Mouse (Mus musculus) embryo, embryonic 10.5 days (tissue): Measurements from ENCODE around the gene Gp9.

Experiments
- DNase-seq: peaks from one replicate; pipeline ENCODE4 v3.0.0-alpha.2; 2015; ENCODE audit warnings: low spot score

Gp9 gene

DNA sequence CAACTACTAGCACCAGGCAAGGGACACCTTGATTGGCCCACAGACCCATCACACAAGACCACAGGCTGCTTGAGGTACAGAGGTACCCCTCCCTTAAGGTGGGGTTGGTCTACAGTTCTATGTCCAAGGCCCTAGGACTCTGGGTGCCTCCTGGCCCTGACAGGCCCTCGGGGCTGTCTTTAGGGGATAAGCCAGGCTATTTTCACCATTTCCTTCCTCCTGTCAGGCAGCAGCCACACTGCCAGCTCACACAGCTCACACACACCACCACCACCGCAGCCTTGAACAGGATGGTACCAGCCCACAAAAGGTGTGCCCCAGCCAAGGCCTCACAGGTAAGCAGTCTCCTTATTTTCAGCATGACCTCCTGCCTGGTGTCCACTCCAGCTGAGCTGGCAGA lies at the start of gene Gp9:
Gene Gp9, plus strand, starts transcription at position 231 of the 400 bp plus-strand sequence.
- no peak for DNase-seq

DNA sequence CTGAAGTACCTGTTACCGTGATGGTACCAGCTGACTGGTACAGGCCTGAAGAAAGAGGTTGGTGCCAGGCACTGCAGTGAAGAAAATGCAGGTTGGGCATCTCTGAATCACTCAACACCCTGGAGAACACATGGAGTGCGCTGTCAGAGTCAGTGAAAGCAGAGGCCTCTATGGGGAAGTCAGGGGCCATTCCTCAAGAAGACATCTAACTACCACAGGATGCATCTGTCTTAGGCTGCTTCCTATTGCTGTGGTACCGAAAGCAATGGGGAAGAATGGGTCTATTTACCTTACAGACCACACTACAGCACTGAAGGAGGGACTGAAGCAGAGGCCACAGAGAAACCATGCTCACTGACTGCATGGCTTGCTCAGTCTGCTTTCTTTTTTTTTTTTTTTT lies 49.8 kb upstream of the Gp9 start:
- DNase-seq = no peak

DNA sequence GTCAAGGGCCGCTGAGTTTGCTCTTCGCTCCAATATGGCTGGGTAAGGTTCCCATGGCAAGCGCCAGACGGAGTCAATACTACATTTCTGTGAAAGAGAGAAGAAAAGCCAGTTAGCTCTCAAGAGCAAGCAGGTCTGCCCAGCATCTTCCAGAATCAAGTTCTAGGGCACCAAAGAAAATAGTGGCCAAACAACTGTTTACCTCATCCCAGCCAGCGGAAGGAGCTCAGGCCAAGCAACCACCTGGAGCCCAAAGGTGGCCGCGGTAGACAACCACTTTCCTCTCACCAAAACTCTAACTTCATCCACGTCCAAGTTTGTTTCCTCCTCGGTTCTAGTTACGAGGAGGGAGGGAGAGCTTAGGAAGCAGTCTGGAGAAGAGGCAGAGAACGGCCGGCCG lies 47.7 kb upstream of the Gp9 start:
- no peak for DNase-seq

DNA sequence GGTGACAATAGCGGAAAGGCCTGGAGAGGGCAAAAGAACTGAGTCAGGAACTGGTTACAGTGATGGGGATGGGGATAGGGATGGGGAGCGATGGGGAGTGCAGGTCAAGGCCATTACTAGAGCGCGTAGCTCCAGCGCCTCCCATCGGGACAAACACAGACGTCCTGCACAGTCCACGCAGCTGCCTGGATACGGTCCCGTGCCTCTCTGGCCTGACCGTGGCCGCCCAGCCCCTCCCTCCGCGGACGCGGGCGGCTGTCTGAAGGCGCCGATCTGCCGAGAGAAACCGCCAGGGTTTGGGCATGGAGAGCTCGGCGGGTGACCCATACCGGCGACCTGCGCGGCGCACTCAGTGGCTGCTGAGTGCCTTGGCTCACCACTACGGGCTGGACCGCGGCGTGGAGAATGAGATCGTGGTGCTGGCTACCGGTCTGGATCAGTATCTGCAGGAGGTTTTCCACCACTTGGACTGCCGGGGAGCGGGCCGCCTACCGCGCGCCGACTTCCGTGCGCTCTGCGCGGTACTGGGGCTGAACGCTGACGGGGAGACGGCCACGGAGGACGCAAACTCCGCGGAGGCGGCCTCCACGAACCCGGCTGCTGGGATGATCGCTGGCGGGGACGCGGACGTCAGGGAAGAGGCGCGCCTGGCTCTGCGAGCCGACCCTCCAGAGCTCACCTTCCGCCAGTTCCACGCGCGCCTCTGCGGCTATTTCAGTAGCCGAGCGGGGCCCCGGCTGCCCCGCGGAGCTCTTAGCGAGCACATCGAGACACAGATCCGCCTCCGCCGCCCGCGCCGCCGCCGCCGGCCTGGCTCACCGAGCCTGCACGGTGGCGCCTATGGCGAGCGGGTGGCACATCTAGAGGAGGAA lies 47.0 kb upstream of the Gp9 start, which contains the start of gene Efcc1:
Gene Efcc1, plus strand, starts transcription at position 279 of the 872 bp plus-strand sequence.
- DNase-seq = peak; percentile 73

DNA sequence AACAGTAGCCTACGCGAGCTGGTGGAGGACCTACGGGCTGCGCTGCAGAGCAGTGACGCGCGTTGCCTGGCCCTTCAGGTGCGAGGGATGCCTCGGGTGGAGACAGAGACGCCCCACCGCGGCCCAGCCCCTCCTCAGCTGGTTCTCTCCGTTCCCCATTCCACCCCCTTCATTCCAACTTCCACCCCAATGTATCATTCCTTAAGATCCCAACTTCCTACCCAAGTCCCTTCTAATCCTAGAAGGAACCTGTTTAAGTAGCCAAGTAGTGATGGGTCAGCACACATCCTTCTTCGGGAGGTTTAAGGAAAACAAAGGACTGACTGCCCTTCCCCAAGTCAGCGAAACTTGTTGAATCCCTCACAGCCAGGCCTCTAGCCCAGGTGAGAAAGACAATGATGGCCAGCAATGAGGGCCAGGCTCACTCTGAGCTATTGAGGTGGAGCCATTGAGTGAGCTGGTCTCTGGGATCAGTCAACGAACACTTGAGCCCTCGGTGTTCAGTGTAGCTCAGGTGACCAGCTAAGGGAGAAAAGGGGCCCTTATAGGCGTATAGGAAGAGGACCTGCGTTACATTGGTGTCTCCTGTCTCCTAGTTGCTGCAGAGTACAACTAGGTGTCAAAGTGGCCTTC lies 46.3 kb upstream of the Gp9 start:
- no peak for DNase-seq

DNA sequence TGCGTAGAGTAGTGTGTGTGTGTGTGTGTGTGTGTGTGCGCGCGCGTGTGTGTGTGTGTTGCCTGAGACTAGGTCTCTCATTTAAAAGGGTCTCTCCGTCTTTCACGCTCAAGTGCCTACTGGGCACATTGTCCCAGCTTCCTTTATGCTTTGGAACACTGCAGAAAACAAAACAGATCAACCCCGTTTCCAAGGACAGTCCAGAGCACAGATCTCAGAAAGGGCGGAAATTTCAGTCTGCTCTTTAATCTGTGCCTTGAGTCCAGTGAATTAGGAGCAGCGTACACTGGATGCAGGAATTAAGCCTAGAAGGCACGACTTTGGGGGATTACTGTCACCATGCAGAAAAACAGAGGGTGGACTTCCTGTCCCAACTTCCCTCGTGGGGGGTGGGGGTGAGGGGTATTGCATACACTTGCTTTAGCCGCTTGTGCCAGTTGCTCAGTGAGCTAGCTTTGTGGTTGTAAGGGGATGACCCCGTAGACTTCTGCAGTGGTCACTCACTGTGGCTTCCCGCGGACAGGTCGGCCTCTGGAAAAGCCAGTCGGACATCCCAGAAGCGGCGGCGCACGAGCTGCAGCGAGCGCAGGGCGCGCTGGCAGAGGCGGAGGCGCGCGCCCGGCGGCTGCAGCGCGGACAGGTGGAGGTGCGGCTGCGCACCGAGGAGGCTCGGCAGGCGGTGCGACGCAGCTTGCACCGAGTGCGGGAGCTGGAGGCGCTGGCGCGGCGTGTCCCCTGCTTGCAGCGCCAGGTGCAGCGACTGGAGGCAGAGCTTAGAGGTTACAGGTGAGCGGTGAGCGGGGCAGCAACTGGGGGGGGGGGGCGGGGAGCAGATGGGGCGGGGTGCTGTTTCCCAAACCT lies 45.5 kb upstream of the Gp9 start:
- peak; percentile 45 for DNase-seq

DNA sequence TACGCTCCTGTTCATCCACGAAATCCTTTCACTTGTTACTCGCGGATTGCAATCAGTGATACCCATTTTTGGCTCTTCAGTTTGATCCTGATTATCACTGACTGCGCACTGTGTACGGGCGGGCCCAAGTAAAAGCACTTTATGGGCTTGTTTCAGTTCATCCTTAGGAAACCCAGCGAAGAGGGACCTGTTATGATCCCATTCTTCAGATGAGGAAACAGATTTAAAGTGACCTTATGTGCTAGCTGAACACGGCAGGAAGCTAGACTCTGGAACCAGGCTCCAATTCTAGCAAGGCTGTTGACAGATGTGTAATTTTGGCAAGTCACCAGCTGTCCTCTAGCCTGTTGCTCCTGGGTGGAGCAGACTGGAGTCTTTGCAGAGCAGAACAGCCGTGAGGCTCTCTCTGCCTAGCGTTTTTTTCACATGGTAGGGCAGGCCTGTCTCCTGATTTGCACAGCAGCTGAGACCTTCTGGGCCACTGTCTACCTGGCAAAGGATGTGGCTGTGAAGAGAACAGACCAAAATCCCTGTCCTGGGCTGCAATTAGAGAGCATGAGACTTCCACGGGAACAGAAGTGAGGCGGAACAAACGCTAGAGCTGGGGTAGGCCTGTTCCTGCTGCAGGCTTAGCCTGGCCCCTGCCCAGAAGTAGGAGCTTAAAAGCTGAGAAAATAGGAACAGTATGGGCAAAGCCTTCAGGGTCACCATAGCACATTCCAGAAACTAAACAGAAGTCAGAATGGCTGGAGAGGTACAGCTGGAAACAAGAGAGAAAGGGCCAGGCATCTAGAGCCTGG lies 44.5 kb upstream of the Gp9 start:
- DNase-seq = no peak

DNA sequence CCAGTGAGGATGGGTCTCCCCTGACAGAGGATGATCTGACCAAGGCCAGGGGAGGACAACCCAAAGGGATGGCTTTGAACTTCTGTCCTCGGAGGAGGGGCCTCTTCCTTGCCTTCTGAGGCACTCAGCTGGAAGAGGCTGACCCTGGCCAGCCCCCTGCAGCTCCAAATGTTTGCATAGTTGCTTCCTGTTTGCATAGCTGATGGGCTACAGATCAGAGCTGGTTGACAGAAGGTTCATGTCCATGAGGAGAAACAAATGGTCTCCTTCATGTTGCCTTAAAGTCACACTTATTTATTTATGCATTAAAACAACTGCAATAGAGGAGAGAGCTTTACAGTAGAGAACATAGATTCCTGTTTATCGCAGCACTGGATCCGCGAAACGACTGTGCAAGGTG lies 43.7 kb upstream of the Gp9 start:
- no peak for DNase-seq

DNA sequence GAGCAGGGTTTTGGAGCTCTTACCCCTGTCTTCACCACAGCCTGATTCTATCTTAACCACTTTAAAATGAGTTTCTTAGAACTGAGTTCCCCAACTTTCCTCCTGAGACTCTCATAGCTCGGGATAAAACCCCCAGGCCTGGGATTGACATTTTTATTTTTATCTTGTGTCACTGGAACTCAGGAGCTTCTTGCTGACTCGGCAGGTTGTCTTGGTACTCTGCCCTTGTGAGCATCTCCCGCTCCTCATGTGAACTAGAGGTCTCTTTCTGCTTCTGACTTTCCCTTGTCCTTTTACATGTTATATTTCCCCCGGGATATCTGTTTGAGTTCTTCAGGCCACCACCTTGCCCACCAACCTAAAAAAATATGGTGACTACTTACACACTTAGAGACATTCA lies 40.9 kb upstream of the Gp9 start:
- DNase-seq = no peak

DNA sequence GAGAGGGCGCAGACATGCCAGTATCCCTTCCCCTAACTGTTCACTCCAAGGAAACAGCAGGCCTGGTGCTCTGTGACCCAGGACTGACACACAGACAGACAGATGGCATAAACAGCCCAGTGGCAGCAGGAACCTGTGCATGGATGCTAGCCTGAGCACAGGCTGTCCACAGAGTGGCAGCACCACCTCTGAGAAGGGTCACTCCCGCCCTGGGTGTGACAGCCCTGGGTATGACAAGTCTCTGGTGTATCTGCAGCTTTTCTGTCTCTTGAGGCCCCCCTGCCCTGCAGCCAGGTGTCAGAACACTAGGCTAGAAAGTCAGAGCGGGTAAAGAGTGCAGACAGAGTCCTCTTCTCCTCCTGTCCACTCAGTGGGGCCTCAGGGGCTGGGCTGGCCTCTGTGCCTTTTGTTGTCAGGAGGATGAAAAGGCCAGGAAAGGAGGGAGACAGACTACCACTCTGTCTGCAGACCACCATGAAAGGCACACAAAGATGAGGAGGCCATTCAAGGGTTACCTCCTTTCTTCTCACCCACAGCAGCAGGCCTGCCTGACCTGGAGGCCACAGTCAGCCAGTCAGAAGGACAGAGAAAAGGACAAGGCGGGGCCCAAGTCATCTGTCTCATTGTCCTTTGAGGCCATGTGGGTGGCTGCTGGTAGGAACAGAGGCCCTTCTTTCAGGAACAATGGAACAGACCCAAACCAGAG lies 39.8 kb upstream of the Gp9 start:
- DNase-seq = peak; percentile 86

DNA sequence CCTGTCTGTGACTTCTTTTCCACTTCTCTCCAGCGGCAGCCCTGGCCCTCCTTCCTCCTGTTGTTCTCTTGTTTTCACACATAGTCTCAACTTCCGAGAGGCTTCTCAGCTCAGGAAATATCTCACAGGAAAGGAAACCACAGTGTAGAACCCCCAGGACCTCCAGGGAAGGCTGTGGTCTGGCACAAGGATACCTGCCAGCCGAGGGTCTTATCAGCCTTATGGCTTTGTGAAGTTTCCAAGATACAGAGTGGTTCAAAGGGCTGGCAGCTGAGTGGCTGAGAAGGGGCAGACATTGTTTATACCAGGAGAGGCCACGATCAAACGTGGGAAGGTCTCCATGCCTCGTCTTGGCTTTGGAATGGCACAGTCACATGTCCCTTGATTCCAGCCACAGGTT lies 38.0 kb upstream of the Gp9 start:
- no peak for DNase-seq

DNA sequence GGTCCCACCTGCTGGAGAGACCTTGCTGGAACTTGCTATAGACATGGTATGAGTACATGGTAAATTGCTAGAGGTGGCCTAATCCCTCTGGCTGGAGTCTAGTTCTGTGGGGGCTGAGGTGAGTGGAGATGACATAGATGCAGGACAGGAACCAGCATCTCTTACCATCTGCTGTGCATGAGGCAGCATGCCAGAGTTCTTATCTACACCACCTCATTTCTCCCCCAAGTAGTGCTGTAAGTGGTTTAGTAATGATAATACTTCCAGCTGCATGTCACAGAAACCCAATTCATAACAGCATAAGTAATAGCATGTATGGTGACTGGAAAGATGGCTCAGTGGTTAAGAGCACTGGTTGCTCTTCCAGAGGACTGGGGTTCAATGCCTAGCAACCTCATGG lies 37.4 kb upstream of the Gp9 start:
- DNase-seq = no peak

DNA sequence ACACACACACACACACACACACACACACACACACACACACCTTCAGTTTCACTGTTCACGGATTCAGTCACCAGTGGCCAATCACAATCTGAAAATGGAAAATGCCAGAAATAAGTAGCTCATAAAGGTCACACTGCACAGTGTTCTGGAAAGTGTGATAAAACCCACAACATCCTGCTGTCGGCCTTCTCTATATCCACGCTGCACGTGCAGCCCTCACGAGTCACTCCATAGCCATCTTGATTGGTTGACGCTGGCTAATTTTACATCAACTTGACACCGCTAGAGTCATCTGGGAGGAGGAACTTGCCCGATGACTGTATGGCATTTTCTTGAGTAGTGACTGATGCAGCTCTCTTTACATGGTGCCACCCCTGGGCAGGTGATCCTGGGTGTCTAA lies 35.9 kb upstream of the Gp9 start:
- DNase-seq = no peak

DNA sequence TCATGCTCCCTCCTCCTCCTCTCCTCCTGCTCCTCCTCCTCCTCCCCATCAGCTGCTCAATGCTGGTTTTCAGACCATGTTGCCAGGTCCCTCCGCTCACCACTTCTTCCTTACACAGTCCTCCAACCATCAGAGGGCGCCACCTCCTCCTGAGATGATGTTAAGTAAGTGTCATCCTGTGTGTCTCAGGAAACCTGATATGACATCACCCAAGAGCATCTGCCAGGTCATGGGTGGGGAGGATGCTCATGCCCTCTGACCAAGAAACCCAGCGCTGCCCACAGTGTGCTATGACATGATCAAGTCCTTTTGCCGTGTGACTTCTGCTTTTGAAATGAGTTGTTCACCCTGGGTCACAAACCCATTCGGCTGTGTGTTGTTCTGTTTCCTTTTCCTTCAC lies 35.1 kb upstream of the Gp9 start:
- DNase-seq = no peak

DNA sequence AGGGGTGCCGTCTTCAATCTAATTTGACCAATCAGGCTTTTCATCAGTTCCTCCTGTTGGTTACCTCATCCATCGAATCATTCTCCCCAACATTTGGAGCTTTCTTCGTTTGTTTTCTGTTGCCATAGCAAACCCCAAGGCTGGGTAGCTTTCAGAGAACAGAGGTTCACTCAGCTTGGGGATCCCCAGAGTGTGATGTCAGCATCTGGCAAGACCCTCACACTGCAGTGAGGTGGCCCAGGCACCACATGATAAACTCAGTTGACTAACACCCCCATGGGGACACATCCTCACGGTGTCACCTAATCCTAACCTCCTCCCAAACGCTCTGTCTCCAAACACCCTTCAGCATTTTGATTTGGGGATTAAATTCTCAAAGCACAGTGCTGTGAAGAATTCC lies 34.6 kb upstream of the Gp9 start:
- DNase-seq = no peak

DNA sequence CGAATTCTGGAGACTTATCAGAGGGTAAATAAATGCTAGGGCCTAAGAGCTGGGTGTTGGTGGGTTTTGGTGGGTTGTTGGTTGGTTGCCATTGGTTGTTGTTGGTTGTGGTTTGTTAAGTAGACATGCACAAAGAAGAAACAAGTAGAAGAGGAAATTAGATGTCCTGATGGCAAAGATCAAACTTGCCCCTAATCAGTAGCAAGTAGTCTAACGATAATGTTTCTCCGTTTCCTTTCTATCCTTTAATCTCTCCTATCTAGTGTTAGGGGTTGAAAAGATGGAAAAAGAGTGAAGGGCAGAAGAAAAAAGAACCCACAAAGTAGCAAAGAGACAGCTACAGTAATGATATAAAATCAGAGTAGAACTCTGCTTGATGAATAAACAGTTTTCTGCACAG lies 33.2 kb upstream of the Gp9 start:
- DNase-seq = no peak

DNA sequence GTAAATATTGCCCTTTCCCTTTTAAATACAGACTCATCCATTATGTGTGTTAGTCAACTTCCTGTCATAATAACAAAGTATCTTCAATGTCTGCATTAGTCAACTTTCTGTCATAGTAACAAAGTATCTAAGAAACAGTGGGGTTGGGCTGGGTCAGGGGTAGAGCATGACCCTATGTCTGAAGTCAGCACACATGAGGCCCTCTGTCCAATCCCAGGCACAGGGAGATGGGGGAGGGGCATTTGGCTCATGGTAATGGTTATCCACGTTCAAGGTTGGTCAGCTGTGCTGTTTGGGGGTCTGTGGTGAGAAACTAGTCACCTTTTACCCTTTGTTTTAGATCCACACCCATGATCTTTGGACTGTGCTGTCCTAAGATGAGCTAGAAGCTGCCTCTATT lies 32.6 kb upstream of the Gp9 start:
- DNase-seq = no peak

DNA sequence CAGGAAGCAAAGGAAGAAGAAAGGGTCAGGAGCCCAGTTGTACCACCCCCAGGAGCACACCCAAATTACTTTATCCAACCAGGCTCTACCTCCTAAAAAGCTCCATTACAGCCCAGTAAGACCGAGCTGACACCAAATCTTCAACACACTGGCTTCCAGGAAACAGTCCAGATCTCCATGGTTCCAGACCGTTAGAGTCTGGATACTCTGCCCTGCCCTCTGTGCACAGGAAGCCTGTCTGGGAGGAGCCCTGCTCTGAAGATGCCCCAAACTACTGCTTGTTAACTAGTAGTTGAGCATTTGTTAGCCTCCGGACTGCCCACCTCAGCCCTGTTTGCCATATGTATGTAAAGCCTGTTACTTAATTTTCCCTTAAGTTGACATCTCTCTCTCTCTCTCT lies 31.8 kb upstream of the Gp9 start:
- DNase-seq = no peak

DNA sequence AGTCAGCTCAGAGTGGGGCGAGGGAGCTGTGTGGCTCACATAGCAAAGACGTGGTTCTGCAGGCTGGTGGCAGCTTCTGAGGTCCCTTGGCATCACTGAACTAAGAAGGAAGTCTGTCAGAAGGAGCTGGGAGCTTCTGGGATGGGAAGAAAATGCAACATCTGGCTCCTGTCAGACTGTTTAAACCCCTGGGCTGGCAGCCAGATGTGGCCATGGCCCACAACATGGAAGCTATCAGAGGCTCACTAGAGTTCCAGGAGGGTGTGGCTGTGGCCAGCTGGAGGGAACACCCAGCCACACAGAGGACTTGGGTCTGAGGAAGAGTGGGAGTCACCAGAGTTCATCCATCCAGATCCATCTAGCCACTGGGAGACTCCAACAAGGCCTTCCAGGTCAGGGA lies 31.0 kb upstream of the Gp9 start:
- DNase-seq = no peak

DNA sequence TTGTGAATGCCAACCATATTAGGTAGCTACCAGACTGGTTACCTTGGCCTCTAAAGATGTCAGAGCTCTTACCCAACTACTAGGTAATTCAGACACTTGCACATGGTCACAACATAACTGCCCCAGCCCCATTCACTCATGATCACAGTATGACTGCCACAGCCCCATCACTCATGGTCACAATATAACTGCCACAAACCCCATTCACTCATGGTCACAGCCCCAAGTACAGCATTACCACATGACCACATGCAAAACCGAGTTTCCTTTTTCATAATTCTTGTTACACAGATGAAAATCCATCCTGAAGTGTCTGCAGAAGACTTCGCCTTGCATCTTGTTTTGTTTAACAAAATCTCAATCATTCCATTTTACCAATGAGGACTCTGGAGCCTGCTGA lies 29.8 kb upstream of the Gp9 start:
- no peak for DNase-seq

DNA sequence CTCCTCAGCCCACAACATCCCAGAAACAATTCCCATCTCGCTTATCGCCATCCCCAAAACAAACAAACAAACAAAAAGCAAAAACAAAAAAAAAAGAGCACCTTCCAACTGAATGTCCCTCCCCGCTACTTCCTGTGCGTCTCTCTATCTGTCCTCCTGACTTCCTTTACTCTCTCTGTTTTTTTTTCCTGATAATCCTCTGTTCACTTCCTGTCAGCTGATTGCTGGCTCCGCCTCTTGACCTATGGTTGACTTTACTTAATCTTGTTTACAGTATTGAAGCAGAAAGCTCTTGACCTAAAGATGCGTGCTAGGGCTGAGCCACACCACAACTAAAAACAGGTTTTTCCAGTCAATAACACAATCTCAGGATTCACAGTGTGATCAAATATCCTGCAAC lies 29.3 kb upstream of the Gp9 start:
- no peak for DNase-seq
